Mouse (Mus musculus): ENCODE measurements at regions not wholly inside any gene's neighbourhood (a gene's known extent, or its start where the extent isn't known, plus 50 kb on each side); places are given as distances from the start of the nearest gene placed in this dataset.

GRCm38 (mm10) chr2:166401860-166402259 lies 246.4 kb upstream of the Sulf2 start:
- Histone ChIP-seq H3K27ac (replicated peaks) (no peak overlapping the region), H3K36me3 (no peaks in the 10 kb centered on the region), H3K9me3 (replicated peaks) (no peaks in the 10 kb centered on the region), H3K9ac (no peak overlapping the region), H3K4me1 (peaks cover 33% of the 10 kb centered on the region), H3K27me3 (0 out of 2 replicates have a peak, but pooled peaks cover 4% of the 10 kb centered on the region), H3K4me3 (replicated peaks) (no peak overlapping the region), H3K4me2 (replicated peaks) (no peak overlapping the region)
- 85% methylated on average over 3 of the region's 3 CpGs for WGBS
- ATAC-seq (ENCODE audit: insufficient number of reproducible peaks, low FRiP score, low TSS enrichment, low read depth): no peak

- Histone ChIP-seq H3K4me3 (replicated peaks) (no peak overlapping the region), H3K36me3 (no peaks in the 10 kb centered on the region), H3K4me1 (peaks cover 31% of the 10 kb centered on the region), H3K9ac (no peak overlapping the region), H3K27me3 (0 out of 2 replicates have a peak, but pooled peaks cover under 1% of the 10 kb centered on the region), H3K9me3 (replicated peaks) (no peaks in the 10 kb centered on the region), H3K27ac (replicated peaks) (no peak overlapping the region), H3K4me2 (replicated peaks) (no peak overlapping the region)
- ATAC-seq (ENCODE audit: insufficient number of reproducible peaks, low FRiP score, low TSS enrichment, low read depth): no peak
- WGBS: 67% methylated on average over 10 of the region's 10 CpGs
Measured at GRCm38 (mm10) chr2:166400304-166400703, 244.8 kb upstream of the Sulf2 start.

GRCm38 (mm10) chr2:166399140-166399830 lies 243.8 kb upstream of the Sulf2 start:
- H3K36me3 ChIP-seq: no peaks in the 10 kb centered on the region
- peaks cover 31% of the 10 kb centered on the region for H3K4me1 ChIP-seq
- H3K9me3 ChIP-seq (replicated peaks): no peaks in the 10 kb centered on the region
- H3K4me2 ChIP-seq (replicated peaks): no peak overlapping the region
- H3K27me3 ChIP-seq: no peaks in the 10 kb centered on the region
- H3K9ac ChIP-seq: no peak overlapping the region
- no peak for ATAC-seq (ENCODE audit: insufficient number of reproducible peaks, low FRiP score, low TSS enrichment, low read depth)
- H3K4me3 ChIP-seq (replicated peaks): no peak overlapping the region
- H3K27ac ChIP-seq (replicated peaks): peak overlapping the region; percentile 58; the same call in 1 of the 2 replicates
- 28% methylated on average over 6 of the region's 6 CpGs for WGBS

GRCm38 (mm10) chr2:166398774-166399139 lies 243.3 kb upstream of the Sulf2 start:
- no peaks in the 10 kb centered on the region for H3K36me3 ChIP-seq
- H3K9me3 ChIP-seq (replicated peaks): no peaks in the 10 kb centered on the region
- no peaks in the 10 kb centered on the region for H3K27me3 ChIP-seq
- no peak overlapping the region for H3K4me2 ChIP-seq (replicated peaks)
- H3K27ac ChIP-seq (replicated peaks): peak overlapping the region; percentile 58
- peaks cover 31% of the 10 kb centered on the region for H3K4me1 ChIP-seq
- WGBS: 51% methylated on average over 5 of the region's 5 CpGs
- ATAC-seq (ENCODE audit: insufficient number of reproducible peaks, low FRiP score, low TSS enrichment, low read depth): no peak
- H3K9ac ChIP-seq: no peak overlapping the region
- no peak overlapping the region for H3K4me3 ChIP-seq (replicated peaks)

- Histone ChIP-seq H3K4me3 (replicated peaks) (no peak overlapping the region), H3K27me3 (no peaks in the 10 kb centered on the region), H3K4me2 (replicated peaks) (no peak overlapping the region), H3K9me3 (replicated peaks) (no peaks in the 10 kb centered on the region), H3K9ac (no peak overlapping the region), H3K27ac (replicated peaks) (no peak overlapping the region), H3K4me1 (peaks cover 25% of the 10 kb centered on the region), H3K36me3 (no peaks in the 10 kb centered on the region)
- no peak for ATAC-seq (ENCODE audit: insufficient number of reproducible peaks, low FRiP score, low TSS enrichment, low read depth)
- WGBS: 64% methylated on average over 10 of the region's 10 CpGs
Measured at GRCm38 (mm10) chr2:166398156-166398555, 242.7 kb upstream of the Sulf2 start.

- no peak overlapping the region for H3K27ac ChIP-seq (replicated peaks)
- 48% methylated on average over 13 of the region's 13 CpGs for WGBS
- H3K4me3 ChIP-seq (replicated peaks): no peak overlapping the region
- no peak overlapping the region for H3K9ac ChIP-seq
- no peak overlapping the region for H3K4me2 ChIP-seq (replicated peaks)
- no peak for ATAC-seq (ENCODE audit: insufficient number of reproducible peaks, low FRiP score, low TSS enrichment, low read depth)
- no peaks in the 10 kb centered on the region for H3K9me3 ChIP-seq (replicated peaks)
- no peaks in the 10 kb centered on the region for H3K36me3 ChIP-seq
- peaks cover 18% of the 10 kb centered on the region for H3K4me1 ChIP-seq
- H3K27me3 ChIP-seq: no peaks in the 10 kb centered on the region
Measured at GRCm38 (mm10) chr2:166394666-166395065, 239.2 kb upstream of the Sulf2 start.

GRCm38 (mm10) chr2:166391176-166391575 lies 235.7 kb upstream of the Sulf2 start:
- Histone ChIP-seq H3K36me3 (no peaks in the 10 kb centered on the region), H3K9ac (no peak overlapping the region), H3K4me1 (peaks cover 4% of the 10 kb centered on the region; the same call in 1 of the 2 replicates), H3K9me3 (replicated peaks) (no peaks in the 10 kb centered on the region), H3K27me3 (no peaks in the 10 kb centered on the region), H3K4me2 (replicated peaks) (no peak overlapping the region), H3K27ac (replicated peaks) (no peak overlapping the region), H3K4me3 (replicated peaks) (no peak overlapping the region)
- ATAC-seq (ENCODE audit: insufficient number of reproducible peaks, low FRiP score, low TSS enrichment, low read depth): no peak
- 33% methylated on average over 5 of the region's 5 CpGs for WGBS

- Histone ChIP-seq H3K4me1 (peaks cover 14% of the 10 kb centered on the region), H3K27ac (replicated peaks) (no peak overlapping the region), H3K4me3 (replicated peaks) (no peak overlapping the region), H3K9me3 (replicated peaks) (no peaks in the 10 kb centered on the region), H3K4me2 (replicated peaks) (no peak overlapping the region), H3K9ac (no peak overlapping the region), H3K36me3 (no peaks in the 10 kb centered on the region), H3K27me3 (no peaks in the 10 kb centered on the region)
- no peak for ATAC-seq (ENCODE audit: insufficient number of reproducible peaks, low FRiP score, low TSS enrichment, low read depth)
- 62% methylated on average over 6 of the region's 6 CpGs for WGBS
Measured at GRCm38 (mm10) chr2:166388050-166388449, 232.6 kb upstream of the Sulf2 start.

- H3K9me3 ChIP-seq (replicated peaks): no peaks in the 10 kb centered on the region
- no peaks in the 10 kb centered on the region for H3K27me3 ChIP-seq
- 81% methylated on average over 5 of the region's 5 CpGs for WGBS
- ATAC-seq (ENCODE audit: insufficient number of reproducible peaks, low FRiP score, low TSS enrichment, low read depth): no peak
- H3K4me3 ChIP-seq (replicated peaks): no peak overlapping the region
- no peak overlapping the region for H3K27ac ChIP-seq (replicated peaks)
- no peak overlapping the region for H3K9ac ChIP-seq
- peaks cover 14% of the 10 kb centered on the region for H3K4me1 ChIP-seq
- no peaks in the 10 kb centered on the region for H3K36me3 ChIP-seq
- H3K4me2 ChIP-seq (replicated peaks): no peak overlapping the region
Measured at GRCm38 (mm10) chr2:166386817-166387216, 231.4 kb upstream of the Sulf2 start.

GRCm38 (mm10) chr2:166384583-166384982 lies 229.1 kb upstream of the Sulf2 start:
- H3K4me1 ChIP-seq: peaks cover 14% of the 10 kb centered on the region
- H3K4me3 ChIP-seq (replicated peaks): no peak overlapping the region
- WGBS: 36% methylated on average over 6 of the region's 6 CpGs
- H3K4me2 ChIP-seq (replicated peaks): no peak overlapping the region
- no peak overlapping the region for H3K9ac ChIP-seq
- ATAC-seq (ENCODE audit: insufficient number of reproducible peaks, low FRiP score, low TSS enrichment, low read depth): no peak
- no peak overlapping the region for H3K27ac ChIP-seq (replicated peaks)
- H3K27me3 ChIP-seq: no peaks in the 10 kb centered on the region
- H3K36me3 ChIP-seq: no peaks in the 10 kb centered on the region
- H3K9me3 ChIP-seq (replicated peaks): no peaks in the 10 kb centered on the region

- peaks cover 21% of the 10 kb centered on the region for H3K4me1 ChIP-seq
- H3K36me3 ChIP-seq: no peaks in the 10 kb centered on the region
- H3K27ac ChIP-seq (replicated peaks): no peak overlapping the region
- H3K4me2 ChIP-seq (replicated peaks): no peak overlapping the region
- H3K27me3 ChIP-seq: no peaks in the 10 kb centered on the region
- H3K9me3 ChIP-seq (replicated peaks): no peaks in the 10 kb centered on the region
- no peak overlapping the region for H3K9ac ChIP-seq
- no peak for ATAC-seq (ENCODE audit: insufficient number of reproducible peaks, low FRiP score, low TSS enrichment, low read depth)
- no peak overlapping the region for H3K4me3 ChIP-seq (replicated peaks)
- WGBS: 84% methylated on average over 5 of the region's 5 CpGs
Measured at GRCm38 (mm10) chr2:166383356-166383755, 227.9 kb upstream of the Sulf2 start.

GRCm38 (mm10) chr2:166382180-166382579 lies 226.7 kb upstream of the Sulf2 start:
- Histone ChIP-seq H3K4me1 (peaks cover 33% of the 10 kb centered on the region), H3K36me3 (no peaks in the 10 kb centered on the region), H3K27ac (replicated peaks) (no peak overlapping the region), H3K4me3 (replicated peaks) (no peak overlapping the region), H3K9me3 (replicated peaks) (no peaks in the 10 kb centered on the region), H3K4me2 (replicated peaks) (no peak overlapping the region), H3K27me3 (no peaks in the 10 kb centered on the region), H3K9ac (no peak overlapping the region)
- ATAC-seq (ENCODE audit: insufficient number of reproducible peaks, low FRiP score, low TSS enrichment, low read depth): no peak
- 47% methylated on average over 7 of the region's 7 CpGs for WGBS
